Mouse (Mus musculus): ENCODE results near the gene Syn2. TPM values are rescaled to one million over a fixed set of nuclear protein-coding genes. Genes with fewer than 3 reads are reported as not detected.
"Not testable (repeated sequence)": the region's sequence is repeated elsewhere in the genome, so short reads cannot be mapped to it uniquely, and the experiment has no call there.

The Syn2 gene
- total and polyA plus RNA-seq, 2 experiments, result 0.07 to 0.18 TPM

GRCm38 (mm10) chr6:115230557-115230956, 95.9 kb downstream of the Syn2 start:
- Histone ChIP-seq H3K4me1 (ENCODE audit: control insufficient read depth, insufficient read depth, low read length) (no peaks in the 10 kb centered on the region), H3K79me2 (ENCODE audit: control insufficient read depth, insufficient read depth, low read length) (no peaks in the 10 kb centered on the region), H3K9ac (ENCODE audit: low read depth, low read length) (no peak overlapping the region), H3K36me3 (ENCODE audit: control insufficient read depth, insufficient read depth, low read length) (no peaks in the 10 kb centered on the region), H3K4me3 (ENCODE audit: insufficient read depth, low read depth, low read length) (no peak overlapping the region), H3K27me3 (ENCODE audit: control insufficient read depth, insufficient read depth, low read length) (no peaks in the 10 kb centered on the region), H3K27ac (replicated peaks; ENCODE audit: insufficient read depth, low read depth, low read length) (no peak overlapping the region)
- no peak for DNase-seq (ENCODE audit: extremely low read depth, low read depth, low spot score)
- TF ChIP-seq CTCF (IDR thresholded peaks at IDR 0.05; ENCODE audit: low read depth, low read length) (no peak), POLR2A (IDR thresholded peaks at IDR 0.05; ENCODE audit: extremely low read depth, insufficient read depth, low read length) (no peak)
- WGBS, result 79% methylated on average over 3 of the region's 3 CpGs

GRCm38 (mm10) chr6:115231836-115232235, 97.1 kb downstream of the Syn2 start:
- TF ChIP-seq POLR2A (IDR thresholded peaks at IDR 0.05; ENCODE audit: extremely low read depth, insufficient read depth, low read length) (no peak), CTCF (IDR thresholded peaks at IDR 0.05; ENCODE audit: low read depth, low read length) (no peak)
- no peaks in the 10 kb centered on the region for H3K4me1 ChIP-seq (ENCODE audit: control insufficient read depth, insufficient read depth, low read length)

GRCm38 (mm10) chr6:115232562-115232961, 97.9 kb downstream of the Syn2 start:
- TF ChIP-seq CTCF (IDR thresholded peaks at IDR 0.05; ENCODE audit: low read depth, low read length) (no peak), POLR2A (IDR thresholded peaks at IDR 0.05; ENCODE audit: extremely low read depth, insufficient read depth, low read length) (no peak)
- H3K79me2 ChIP-seq (ENCODE audit: control insufficient read depth, insufficient read depth, low read length), result no peaks in the 10 kb centered on the region
- WGBS, result 80% methylated on average over 1 of the region's 1 CpGs
- H3K9ac ChIP-seq (ENCODE audit: low read depth, low read length), result no peak overlapping the region
- H3K4me1 ChIP-seq (ENCODE audit: control insufficient read depth, insufficient read depth, low read length), result no peaks in the 10 kb centered on the region
- no peak overlapping the region for H3K27ac ChIP-seq (replicated peaks; ENCODE audit: insufficient read depth, low read depth, low read length)
- DNase-seq (ENCODE audit: extremely low read depth, low read depth, low spot score), result no peak
- no peaks in the 10 kb centered on the region for H3K27me3 ChIP-seq (ENCODE audit: control insufficient read depth, insufficient read depth, low read length)
- H3K36me3 ChIP-seq (ENCODE audit: control insufficient read depth, insufficient read depth, low read length), result no peaks in the 10 kb centered on the region
- no peak overlapping the region for H3K4me3 ChIP-seq (ENCODE audit: insufficient read depth, low read depth, low read length)

More at GRCm38 (mm10) chr6:115231836-115232235, 97.1 kb downstream of the Syn2 start:
- Histone ChIP-seq H3K27ac (replicated peaks; ENCODE audit: insufficient read depth, low read depth, low read length) (no peak overlapping the region), H3K79me2 (ENCODE audit: control insufficient read depth, insufficient read depth, low read length) (no peaks in the 10 kb centered on the region), H3K9ac (ENCODE audit: low read depth, low read length) (no peak overlapping the region), H3K36me3 (ENCODE audit: control insufficient read depth, insufficient read depth, low read length) (no peaks in the 10 kb centered on the region), H3K4me3 (ENCODE audit: insufficient read depth, low read depth, low read length) (no peak overlapping the region), H3K27me3 (ENCODE audit: control insufficient read depth, insufficient read depth, low read length) (no peaks in the 10 kb centered on the region)
- DNase-seq (ENCODE audit: extremely low read depth, low read depth, low spot score), result no peak
- WGBS, result 71% methylated on average over 4 of the region's 4 CpGs

- DNase-seq (ENCODE audit: extremely low read depth, low read depth, low spot score), result peak; percentile 14
- TF ChIP-seq POLR2A (IDR thresholded peaks at IDR 0.05; ENCODE audit: extremely low read depth, insufficient read depth, low read length) (no peak), CTCF (IDR thresholded peaks at IDR 0.05; ENCODE audit: low read depth, low read length) (no peak)
- H3K36me3 ChIP-seq (ENCODE audit: control insufficient read depth, insufficient read depth, low read length), result no peaks in the 10 kb centered on the region
- no peak overlapping the region for H3K27ac ChIP-seq (replicated peaks; ENCODE audit: insufficient read depth, low read depth, low read length)
- WGBS, result 61% methylated on average over 9 of the region's 9 CpGs
- H3K4me3 ChIP-seq (ENCODE audit: insufficient read depth, low read depth, low read length), result no peak overlapping the region
- H3K4me1 ChIP-seq (ENCODE audit: control insufficient read depth, insufficient read depth, low read length), result peaks cover 6% of the 10 kb centered on the region
- H3K79me2 ChIP-seq (ENCODE audit: control insufficient read depth, insufficient read depth, low read length), result no peaks in the 10 kb centered on the region
- no peak overlapping the region for H3K9ac ChIP-seq (ENCODE audit: low read depth, low read length)
- no peaks in the 10 kb centered on the region for H3K27me3 ChIP-seq (ENCODE audit: control insufficient read depth, insufficient read depth, low read length)
Observed at GRCm38 (mm10) chr6:115238031-115239027, 103.6 kb downstream of the Syn2 start.

- Histone ChIP-seq H3K4me1 (ENCODE audit: control insufficient read depth, insufficient read depth, low read length) (peaks cover 6% of the 10 kb centered on the region), H3K4me3 (ENCODE audit: insufficient read depth, low read depth, low read length) (no peak overlapping the region), H3K27ac (replicated peaks; ENCODE audit: insufficient read depth, low read depth, low read length) (no peak overlapping the region), H3K36me3 (ENCODE audit: control insufficient read depth, insufficient read depth, low read length) (no peaks in the 10 kb centered on the region), H3K79me2 (ENCODE audit: control insufficient read depth, insufficient read depth, low read length) (no peaks in the 10 kb centered on the region), H3K9ac (ENCODE audit: low read depth, low read length) (no peak overlapping the region), H3K27me3 (ENCODE audit: control insufficient read depth, insufficient read depth, low read length) (no peaks in the 10 kb centered on the region)
- no peak for DNase-seq (ENCODE audit: extremely low read depth, low read depth, low spot score)
- 96% methylated on average over 7 of the region's 7 CpGs for WGBS
- TF ChIP-seq POLR2A (IDR thresholded peaks at IDR 0.05; ENCODE audit: extremely low read depth, insufficient read depth, low read length) (no peak), CTCF (IDR thresholded peaks at IDR 0.05; ENCODE audit: low read depth, low read length) (no peak)
Observed at GRCm38 (mm10) chr6:115239335-115239734, 104.6 kb downstream of the Syn2 start.

GRCm38 (mm10) chr6:115240431-115240830, 105.7 kb downstream of the Syn2 start:
- not testable (repeated sequence) for H3K36me3 ChIP-seq (ENCODE audit: control insufficient read depth, insufficient read depth, low read length); H3K4me3 ChIP-seq (ENCODE audit: insufficient read depth, low read depth, low read length); H3K79me2 ChIP-seq (ENCODE audit: control insufficient read depth, insufficient read depth, low read length); H3K4me1 ChIP-seq (ENCODE audit: control insufficient read depth, insufficient read depth, low read length); H3K27me3 ChIP-seq (ENCODE audit: control insufficient read depth, insufficient read depth, low read length); H3K27ac ChIP-seq (replicated peaks; ENCODE audit: insufficient read depth, low read depth, low read length); DNase-seq (ENCODE audit: extremely low read depth, low read depth, low spot score); H3K9ac ChIP-seq (ENCODE audit: low read depth, low read length)
- WGBS, result 70% methylated on average over 2 of the region's 2 CpGs
